Mouse (Mus musculus) spleen, embryonic (tissue): ENCODE data around the gene Mmel1.

ENCODE experiments used
- CTCF ChIA-PET: fragments of 350-600 bp; sonication (Branson Sonifier 250); formaldehyde crosslinking; loops from one replicate; lab custom pipeline; 2022; lab: Charles Lee

Mmel1 gene

GRCm38 (mm10) chr4:154935788-154936187 lies 66.4 kb downstream of the Mmel1 start:
- CTCF ChIA-PET: interaction anchor here (0.6 kb wide), 1 partner anchor 13 kb away, joined by 3 read pairs; no protein-coding TSS in a partner anchor

- CTCF ChIA-PET: interaction anchor here (0.7 kb wide), 1 partner anchor 129 kb away, joined by 3 read pairs; no protein-coding TSS in a partner anchor
Measured at GRCm38 (mm10) chr4:154936542-154937255, 67.3 kb downstream of the Mmel1 start.

DNA sequence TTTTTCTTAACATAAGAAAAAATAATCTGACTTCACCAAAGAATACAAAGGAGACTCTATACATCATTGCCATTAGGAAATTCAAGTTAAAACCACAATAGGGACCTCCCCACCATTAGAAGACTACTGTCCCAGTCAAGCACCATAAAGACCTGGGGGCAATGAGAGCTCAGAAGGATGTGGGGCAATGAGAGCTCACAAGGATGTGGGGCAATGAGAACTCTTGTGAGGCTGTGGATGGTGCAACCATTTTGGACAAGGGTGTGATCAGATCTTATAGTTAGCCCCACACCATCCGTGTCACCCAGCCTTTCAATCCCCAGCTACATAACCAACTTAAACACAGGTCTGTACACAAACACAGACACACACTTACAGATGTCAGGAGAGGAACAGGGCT lies 68.4 kb downstream of the Mmel1 start:
- CTCF ChIA-PET: interaction anchor here (1.4 kb wide), 1 partner anchor 25 kb away, joined by 3 read pairs; no protein-coding TSS in a partner anchor

- CTCF ChIA-PET: no interaction called here
Measured at GRCm38 (mm10) chr4:154940156-154940555, 70.8 kb downstream of the Mmel1 start.

GRCm38 (mm10) chr4:154941831-154942230 lies 72.4 kb downstream of the Mmel1 start:
- CTCF ChIA-PET: no interaction called here

DNA sequence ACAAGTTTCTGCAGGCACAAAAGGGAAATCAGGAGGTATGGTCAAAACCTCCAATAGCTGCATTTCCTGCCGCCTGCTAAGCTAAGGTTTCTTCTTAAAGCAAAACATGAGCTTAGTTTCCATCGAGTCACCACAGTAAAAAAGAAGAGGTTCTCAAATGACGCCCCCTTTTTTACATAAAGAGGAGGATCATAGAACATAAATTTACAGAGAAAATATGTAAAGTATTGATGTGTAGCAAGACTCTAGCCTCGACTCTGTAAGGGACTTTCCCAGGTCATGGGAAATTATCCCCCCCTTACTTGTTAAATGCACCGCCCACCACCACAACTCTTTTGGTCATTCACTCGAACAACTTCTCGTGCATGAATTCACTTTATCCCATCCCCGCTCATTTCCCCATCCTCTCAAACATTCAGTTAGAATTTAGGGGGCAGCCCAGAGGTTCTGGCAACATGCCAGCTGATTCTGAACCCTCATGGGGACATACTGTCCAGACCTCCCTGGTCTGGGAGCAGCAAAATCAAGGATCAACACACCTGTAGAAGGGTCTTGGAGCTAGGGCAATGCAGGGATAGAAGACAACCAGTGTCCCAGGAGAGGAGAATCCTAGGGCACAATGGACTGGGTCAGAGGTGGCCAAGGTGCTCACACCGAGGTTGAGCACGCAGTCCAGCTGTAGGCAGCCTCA lies 73.4 kb downstream of the Mmel1 start:
- CTCF ChIA-PET: no interaction called here

GRCm38 (mm10) chr4:154943323-154944039 lies 74.1 kb downstream of the Mmel1 start:
- CTCF ChIA-PET: no interaction called here

DNA sequence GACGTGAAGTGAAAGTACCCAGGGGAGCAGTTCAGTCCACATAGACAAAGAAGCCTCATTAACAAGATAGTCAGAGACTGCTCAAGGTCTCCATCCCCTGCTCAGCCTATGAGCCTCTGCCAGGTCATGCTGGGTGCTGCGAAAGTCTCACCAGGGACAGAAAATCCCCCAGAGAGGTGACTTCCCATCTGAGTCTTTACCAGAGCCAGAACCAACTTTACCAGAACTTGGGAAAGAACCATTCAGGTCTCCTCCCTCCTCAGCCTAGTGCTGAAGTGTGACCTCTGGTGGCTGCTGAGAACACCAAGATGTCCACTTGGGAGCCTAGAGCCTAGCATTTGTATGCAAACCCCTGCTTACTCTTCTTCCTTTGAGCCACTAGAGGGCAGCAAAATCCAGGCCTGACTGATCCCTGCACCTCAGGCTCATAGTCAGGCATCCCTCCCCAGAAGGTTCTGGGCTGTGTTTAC lies 74.8 kb downstream of the Mmel1 start:
- CTCF ChIA-PET: no interaction called here
